Mouse (Mus musculus): ENCODE data around the gene Ifi206. TPM values are rescaled to one million over a fixed set of nuclear protein-coding genes. Genes with fewer than 3 reads are reported as not detected.

The Ifi206 gene
- total and polyA plus RNA-seq, 2 experiments = 1.3 to 1.4 TPM

GRCm38 (mm10) chr1:173441210-173441609 lies 49.6 kb downstream of the Ifi206 start:
- H3K9ac ChIP-seq (ENCODE audit: low read depth, low read length) = no peak overlapping the region
- no peaks in the 10 kb centered on the region for H3K4me1 ChIP-seq (ENCODE audit: control insufficient read depth, insufficient read depth, low read length)
- H3K36me3 ChIP-seq (ENCODE audit: control insufficient read depth, insufficient read depth, low read length) = no peaks in the 10 kb centered on the region
- no peaks in the 10 kb centered on the region for H3K79me2 ChIP-seq (ENCODE audit: control insufficient read depth, insufficient read depth, low read length)
- TF ChIP-seq POLR2A (IDR thresholded peaks at IDR 0.05; ENCODE audit: extremely low read depth, insufficient read depth, low read length) (no peak), CTCF (IDR thresholded peaks at IDR 0.05; ENCODE audit: low read depth, low read length) (no peak)
- 71% methylated on average over 4 of the region's 4 CpGs for WGBS
- no peak for DNase-seq (ENCODE audit: extremely low read depth, low read depth, low spot score)
- H3K27ac ChIP-seq (replicated peaks; ENCODE audit: insufficient read depth, low read depth, low read length) = no peak overlapping the region
- H3K27me3 ChIP-seq (ENCODE audit: control insufficient read depth, insufficient read depth, low read length) = no peaks in the 10 kb centered on the region
- H3K4me3 ChIP-seq (ENCODE audit: insufficient read depth, low read depth, low read length) = no peak overlapping the region

GRCm38 (mm10) chr1:173440681-173441080 lies 50.2 kb downstream of the Ifi206 start:
- Histone ChIP-seq H3K4me3 (ENCODE audit: insufficient read depth, low read depth, low read length) (no peak overlapping the region), H3K9ac (ENCODE audit: low read depth, low read length) (no peak overlapping the region), H3K27me3 (ENCODE audit: control insufficient read depth, insufficient read depth, low read length) (no peaks in the 10 kb centered on the region), H3K36me3 (ENCODE audit: control insufficient read depth, insufficient read depth, low read length) (no peaks in the 10 kb centered on the region), H3K4me1 (ENCODE audit: control insufficient read depth, insufficient read depth, low read length) (no peaks in the 10 kb centered on the region), H3K79me2 (ENCODE audit: control insufficient read depth, insufficient read depth, low read length) (no peaks in the 10 kb centered on the region), H3K27ac (replicated peaks; ENCODE audit: insufficient read depth, low read depth, low read length) (no peak overlapping the region)
- DNase-seq (ENCODE audit: extremely low read depth, low read depth, low spot score) = no peak
- WGBS = 79% methylated on average over 1 of the region's 1 CpGs
- TF ChIP-seq POLR2A (IDR thresholded peaks at IDR 0.05; ENCODE audit: extremely low read depth, insufficient read depth, low read length) = no peak
- no peak for TF ChIP-seq CTCF (IDR thresholded peaks at IDR 0.05; ENCODE audit: low read depth, low read length)

- Histone ChIP-seq H3K79me2 (ENCODE audit: control insufficient read depth, insufficient read depth, low read length) (no peaks in the 10 kb centered on the region), H3K9ac (ENCODE audit: low read depth, low read length) (no peak overlapping the region), H3K4me1 (ENCODE audit: control insufficient read depth, insufficient read depth, low read length) (no peaks in the 10 kb centered on the region), H3K27ac (replicated peaks; ENCODE audit: insufficient read depth, low read depth, low read length) (no peak overlapping the region), H3K27me3 (ENCODE audit: control insufficient read depth, insufficient read depth, low read length) (no peaks in the 10 kb centered on the region), H3K4me3 (ENCODE audit: insufficient read depth, low read depth, low read length) (no peak overlapping the region), H3K36me3 (ENCODE audit: control insufficient read depth, insufficient read depth, low read length) (no peaks in the 10 kb centered on the region)
- no peak for DNase-seq (ENCODE audit: extremely low read depth, low read depth, low spot score)
- TF ChIP-seq POLR2A (IDR thresholded peaks at IDR 0.05; ENCODE audit: extremely low read depth, insufficient read depth, low read length) (no peak), CTCF (IDR thresholded peaks at IDR 0.05; ENCODE audit: low read depth, low read length) (no peak)
- 76% methylated on average over 6 of the region's 6 CpGs for WGBS
Measured at GRCm38 (mm10) chr1:173437161-173437953, 53.5 kb downstream of the Ifi206 start.

- Histone ChIP-seq H3K27me3 (ENCODE audit: control insufficient read depth, insufficient read depth, low read length) (no peaks in the 10 kb centered on the region), H3K9ac (ENCODE audit: low read depth, low read length) (no peak overlapping the region), H3K4me3 (ENCODE audit: insufficient read depth, low read depth, low read length) (no peak overlapping the region), H3K27ac (replicated peaks; ENCODE audit: insufficient read depth, low read depth, low read length) (no peak overlapping the region), H3K79me2 (ENCODE audit: control insufficient read depth, insufficient read depth, low read length) (no peaks in the 10 kb centered on the region), H3K36me3 (ENCODE audit: control insufficient read depth, insufficient read depth, low read length) (no peaks in the 10 kb centered on the region), H3K4me1 (ENCODE audit: control insufficient read depth, insufficient read depth, low read length) (no peaks in the 10 kb centered on the region)
- no peak for TF ChIP-seq POLR2A (IDR thresholded peaks at IDR 0.05; ENCODE audit: extremely low read depth, insufficient read depth, low read length)
- DNase-seq (ENCODE audit: extremely low read depth, low read depth, low spot score) = no peak
- WGBS = 95% methylated on average over 2 of the region's 2 CpGs
Measured at GRCm38 (mm10) chr1:173432411-173432810, 58.4 kb downstream of the Ifi206 start.

GRCm38 (mm10) chr1:173429995-173430699 lies 60.7 kb downstream of the Ifi206 start:
- Histone ChIP-seq H3K9ac (ENCODE audit: low read depth, low read length) (no peak overlapping the region), H3K79me2 (ENCODE audit: control insufficient read depth, insufficient read depth, low read length) (no peaks in the 10 kb centered on the region), H3K4me3 (ENCODE audit: insufficient read depth, low read depth, low read length) (no peak overlapping the region), H3K4me1 (ENCODE audit: control insufficient read depth, insufficient read depth, low read length) (no peaks in the 10 kb centered on the region), H3K27me3 (ENCODE audit: control insufficient read depth, insufficient read depth, low read length) (no peaks in the 10 kb centered on the region), H3K27ac (replicated peaks; ENCODE audit: insufficient read depth, low read depth, low read length) (no peak overlapping the region), H3K36me3 (ENCODE audit: control insufficient read depth, insufficient read depth, low read length) (no peaks in the 10 kb centered on the region)
- WGBS = 80% methylated on average over 5 of the region's 5 CpGs
- TF ChIP-seq POLR2A (IDR thresholded peaks at IDR 0.05; ENCODE audit: extremely low read depth, insufficient read depth, low read length) (no peak), CTCF (IDR thresholded peaks at IDR 0.05; ENCODE audit: low read depth, low read length) (no peak)
- DNase-seq (ENCODE audit: extremely low read depth, low read depth, low spot score) = no peak

- DNase-seq (ENCODE audit: extremely low read depth, low read depth, low spot score) = peak; percentile 29
- Histone ChIP-seq H3K79me2 (ENCODE audit: control insufficient read depth, insufficient read depth, low read length) (no peaks in the 10 kb centered on the region), H3K27me3 (ENCODE audit: control insufficient read depth, insufficient read depth, low read length) (no peaks in the 10 kb centered on the region), H3K4me3 (ENCODE audit: insufficient read depth, low read depth, low read length) (no peak overlapping the region), H3K4me1 (ENCODE audit: control insufficient read depth, insufficient read depth, low read length) (no peaks in the 10 kb centered on the region), H3K9ac (ENCODE audit: low read depth, low read length) (no peak overlapping the region), H3K27ac (replicated peaks; ENCODE audit: insufficient read depth, low read depth, low read length) (no peak overlapping the region), H3K36me3 (ENCODE audit: control insufficient read depth, insufficient read depth, low read length) (no peaks in the 10 kb centered on the region)
- WGBS = 86% methylated on average over 8 of the region's 8 CpGs
- no peak for TF ChIP-seq POLR2A (IDR thresholded peaks at IDR 0.05; ENCODE audit: extremely low read depth, insufficient read depth, low read length)
- no peak for TF ChIP-seq CTCF (IDR thresholded peaks at IDR 0.05; ENCODE audit: low read depth, low read length)
Measured at GRCm38 (mm10) chr1:173427385-173427784, 63.5 kb downstream of the Ifi206 start.

All from liver, adult 2 months (tissue).